Mouse (Mus musculus): ENCODE measurements around the gene Galnt17. TPM values are rescaled to one million over a fixed set of nuclear protein-coding genes. Genes with fewer than 3 reads are reported as not detected.

The Galnt17 gene
- polyA plus RNA-seq, 1 experiment from 2014 or later: 5.1 TPM

DNA sequence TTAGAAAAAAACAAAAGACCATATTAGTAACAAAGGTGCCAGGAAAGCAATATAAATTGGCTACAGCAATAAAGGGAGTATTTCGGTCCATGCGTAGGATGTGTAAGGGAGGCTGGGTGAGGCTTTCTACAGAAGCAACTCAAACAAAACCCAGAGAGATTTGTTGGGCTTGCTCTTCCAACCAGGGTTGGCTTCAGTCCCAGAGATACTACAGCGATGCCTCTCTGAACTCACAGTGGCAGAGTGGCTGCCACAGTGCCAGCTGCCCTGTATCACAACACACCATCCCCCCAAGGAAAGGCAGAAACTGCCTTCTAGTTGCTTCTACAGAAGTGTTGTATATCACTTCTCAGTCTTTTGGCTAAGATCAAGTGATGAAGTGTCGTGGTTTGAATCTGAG, 66.6 kb downstream of the Galnt17 start:
- no peak for DNase-seq (ENCODE audit: low read depth, low spot score)

DNA sequence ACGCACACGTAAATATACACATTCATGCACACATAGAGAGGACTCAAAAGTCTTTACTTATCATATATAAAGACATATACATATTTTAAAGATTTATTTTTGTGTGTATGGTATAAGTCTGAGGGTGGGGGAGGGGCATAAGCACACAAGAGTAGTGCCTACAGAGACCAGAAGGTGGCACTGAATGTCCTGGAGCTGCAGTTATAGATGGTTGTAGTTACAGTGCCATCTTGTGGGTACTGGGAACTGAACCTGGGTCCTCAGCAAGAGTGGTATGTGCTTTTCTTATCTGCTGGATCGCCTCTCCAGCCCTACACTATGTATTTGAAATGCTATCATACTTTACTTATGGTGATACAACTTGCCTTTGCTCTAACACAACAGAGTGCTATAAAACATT, 68.5 kb downstream of the Galnt17 start:
- in situ Hi-C loops (cut with MboI; ENCODE audit: low pct_unique_long_range_greater_than_20kb): no loop called here
- ATAC-seq (no peak), DNase-seq (ENCODE audit: low read depth, low spot score) (no peak)
- TF ChIP-seq CTCF (IDR thresholded peaks at IDR 0.05): peak; percentile 24
- ChIA-PET CTCF (no interaction called here), POLR2A (no interaction called here)
- no peaks in the 10 kb centered on the region for H3K27me3 ChIP-seq

More for the DNA sequence above, 66.6 kb downstream of the Galnt17 start:
- no peak for TF ChIP-seq CTCF (IDR thresholded peaks at IDR 0.05)
- no peaks in the 10 kb centered on the region for H3K27me3 ChIP-seq
- ChIA-PET POLR2A (no interaction called here), CTCF (no interaction called here)
- in situ Hi-C loops (cut with MboI; ENCODE audit: low pct_unique_long_range_greater_than_20kb): no loop called here
- ATAC-seq: no peak

DNA sequence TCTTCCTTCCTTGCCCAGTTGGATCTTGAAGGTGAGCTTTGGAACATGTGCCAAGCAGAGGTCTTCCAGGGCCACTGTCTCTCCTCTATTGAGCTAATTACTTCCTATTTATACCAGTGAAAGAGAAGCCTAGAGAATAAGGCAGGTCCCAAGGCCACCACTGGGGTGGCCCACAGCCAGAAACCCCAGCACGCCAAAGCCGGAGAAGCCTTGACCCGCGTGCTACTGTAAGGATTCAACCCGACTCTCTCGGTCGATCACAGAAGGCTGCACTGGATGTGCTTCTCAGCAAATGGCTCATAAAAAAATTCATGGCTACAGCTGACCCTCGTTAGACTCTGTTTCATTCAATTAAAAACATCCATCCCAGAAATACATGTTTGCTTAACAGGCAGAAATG, 71.4 kb downstream of the Galnt17 start:
- ATAC-seq (no peak), DNase-seq (ENCODE audit: low read depth, low spot score) (no peak)
- TF ChIP-seq CTCF (IDR thresholded peaks at IDR 0.05): no peak
- in situ Hi-C loops (cut with MboI; ENCODE audit: low pct_unique_long_range_greater_than_20kb): no loop called here
- H3K27me3 ChIP-seq: no peaks in the 10 kb centered on the region
- CTCF ChIA-PET: no interaction called here
- POLR2A ChIA-PET: no interaction called here

DNA sequence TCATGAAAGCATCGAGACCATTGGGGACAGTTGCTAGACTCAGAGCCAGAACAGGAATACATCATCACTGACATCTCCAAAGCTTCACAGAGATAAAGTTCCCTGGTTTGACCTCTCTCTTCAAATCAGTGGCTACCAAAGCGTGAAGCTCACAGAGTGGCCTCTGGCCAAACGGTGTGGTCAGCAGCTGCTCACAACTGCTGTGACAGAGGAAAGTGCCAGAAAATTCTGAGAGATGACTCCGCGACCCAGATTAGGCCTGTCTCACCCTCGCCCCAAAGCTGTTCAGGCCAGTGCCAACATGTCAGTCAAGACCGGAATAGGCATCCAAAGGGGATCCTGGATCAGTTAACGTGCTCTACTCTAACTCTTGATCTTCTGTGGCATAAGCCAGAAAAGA, 74.5 kb downstream of the Galnt17 start:
- no peaks in the 10 kb centered on the region for H3K27me3 ChIP-seq
- TF ChIP-seq CTCF (IDR thresholded peaks at IDR 0.05): no peak
- ATAC-seq (no peak), DNase-seq (ENCODE audit: low read depth, low spot score) (no peak)
- in situ Hi-C loops (cut with MboI; ENCODE audit: low pct_unique_long_range_greater_than_20kb): no loop called here
- ChIA-PET POLR2A (no interaction called here), CTCF (interaction anchor here (1.0 to 1.6 kb wide), 2 partner anchors 9 to 16 kb away, joined by 4 to 5 read pairs; no protein-coding TSS in a partner anchor)

- ChIA-PET CTCF (no interaction called here), POLR2A (no interaction called here)
- no peaks in the 10 kb centered on the region for H3K27me3 ChIP-seq
- no peak for DNase-seq (ENCODE audit: low read depth, low spot score)
- in situ Hi-C loops (cut with MboI; ENCODE audit: low pct_unique_long_range_greater_than_20kb): no loop called here
- no peak for TF ChIP-seq CTCF (IDR thresholded peaks at IDR 0.05)
- ATAC-seq: no peak
Observed at GRCm38 (mm10) chr5:131231060-131231459, 77.2 kb downstream of the Galnt17 start.

DNA sequence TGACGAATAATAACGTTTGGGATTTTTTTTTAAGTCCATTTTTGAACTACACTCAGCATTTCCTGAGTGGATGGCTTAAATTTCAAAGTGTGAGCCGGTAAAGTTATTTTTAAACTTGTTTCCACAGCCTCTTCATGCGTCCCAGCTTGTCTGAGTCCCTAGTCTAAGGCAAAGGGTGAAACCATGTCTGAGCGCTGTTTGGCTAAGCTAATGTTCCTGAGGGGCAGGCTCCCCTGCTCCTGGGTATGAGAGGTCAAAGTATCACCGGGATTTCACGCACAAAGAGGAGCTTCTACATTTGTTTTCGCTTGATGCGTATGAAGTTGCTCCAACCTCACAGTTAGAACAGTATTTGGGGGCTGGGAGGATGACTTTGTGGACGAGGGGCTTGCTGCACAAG, 78.6 kb downstream of the Galnt17 start:
- ATAC-seq (no peak), DNase-seq (ENCODE audit: low read depth, low spot score) (no peak)
- ChIA-PET POLR2A (no interaction called here), CTCF (no interaction called here)
- in situ Hi-C loops (cut with MboI; ENCODE audit: low pct_unique_long_range_greater_than_20kb): no loop called here
- H3K27me3 ChIP-seq: no peaks in the 10 kb centered on the region
- TF ChIP-seq CTCF (IDR thresholded peaks at IDR 0.05): no peak

DNA sequence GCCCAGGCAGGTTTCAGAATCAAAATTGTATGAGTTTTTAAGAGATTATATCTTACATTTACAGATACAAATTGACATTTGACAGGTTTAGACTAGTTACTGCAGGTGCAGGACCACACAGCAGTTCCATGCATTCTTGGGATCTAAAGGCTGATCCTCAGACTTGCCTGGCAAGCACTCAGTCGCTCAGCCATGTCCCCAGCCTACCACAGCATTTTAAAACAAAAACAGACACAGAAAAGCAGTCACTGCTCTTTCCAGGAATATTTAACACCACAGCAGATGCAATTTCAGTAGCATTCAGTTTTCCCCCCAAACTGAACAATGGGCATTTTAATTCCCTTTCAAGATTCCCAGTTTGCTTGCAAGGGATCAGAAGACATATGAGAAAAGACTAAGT, 84.9 kb downstream of the Galnt17 start:
- ATAC-seq (no peak), DNase-seq (ENCODE audit: low read depth, low spot score) (no peak)
- H3K27me3 ChIP-seq: no peaks in the 10 kb centered on the region
- POLR2A ChIA-PET: no interaction called here
- CTCF ChIA-PET: interaction anchor here (0.6 kb wide), 1 partner anchor 50 kb away, joined by 3 read pairs; no protein-coding TSS in a partner anchor
- TF ChIP-seq CTCF (IDR thresholded peaks at IDR 0.05): no peak
- in situ Hi-C loops (cut with MboI; ENCODE audit: low pct_unique_long_range_greater_than_20kb): no loop called here

GRCm38 (mm10) chr5:131222498-131223244, 85.6 kb downstream of the Galnt17 start:
- CTCF ChIA-PET: interaction anchor here (0.6 kb wide), 1 partner anchor 51 kb away, joined by 3 read pairs; no protein-coding TSS in a partner anchor
- in situ Hi-C loops (cut with MboI; ENCODE audit: low pct_unique_long_range_greater_than_20kb): no loop called here

GRCm38 (mm10) chr5:131218221-131218620, 90.1 kb downstream of the Galnt17 start:
- TF ChIP-seq CTCF (IDR thresholded peaks at IDR 0.05): no peak
- in situ Hi-C loops (cut with MboI; ENCODE audit: low pct_unique_long_range_greater_than_20kb): no loop called here
- DNase-seq (ENCODE audit: low read depth, low spot score) (no peak), ATAC-seq (no peak)
- CTCF ChIA-PET: interaction anchor here (2.3 kb wide), 1 partner anchor 10 kb away, joined by 8 read pairs; no protein-coding TSS in a partner anchor
- POLR2A ChIA-PET: no interaction called here
- no peaks in the 10 kb centered on the region for H3K27me3 ChIP-seq

More at GRCm38 (mm10) chr5:131222498-131223244, 85.6 kb downstream of the Galnt17 start:
- DNase-seq (ENCODE audit: low read depth, low spot score) (no peak), ATAC-seq (no peak)
- POLR2A ChIA-PET: no interaction called here
- no peak for TF ChIP-seq CTCF (IDR thresholded peaks at IDR 0.05)
- no peaks in the 10 kb centered on the region for H3K27me3 ChIP-seq

DNA sequence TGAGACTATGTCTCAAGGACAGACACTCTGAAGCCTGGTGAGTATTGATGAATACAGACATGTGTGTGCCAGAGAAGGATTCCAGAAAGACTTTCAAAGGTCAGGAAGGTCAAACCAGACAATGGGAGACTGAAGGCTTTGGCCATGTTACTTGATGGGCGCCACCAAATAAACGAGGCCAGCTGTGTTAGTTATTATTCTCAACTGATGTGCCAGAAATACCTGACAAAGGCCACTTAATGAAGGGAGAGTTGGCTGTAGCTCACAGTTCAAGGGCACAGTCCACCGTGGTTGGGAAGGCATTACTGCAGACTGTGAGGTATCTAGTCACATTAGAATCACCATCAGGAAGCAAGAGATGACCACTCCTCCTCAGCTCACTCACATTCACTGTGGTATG, 96.7 kb downstream of the Galnt17 start:
- DNase-seq (ENCODE audit: low read depth, low spot score) (no peak), ATAC-seq (no peak)
- ChIA-PET CTCF (no interaction called here), POLR2A (interaction anchor here (0.6 kb wide), 1 partner anchor 1080 kb away, joined by 5 read pairs; no protein-coding TSS in a partner anchor)
- H3K27me3 ChIP-seq: no peaks in the 10 kb centered on the region
- in situ Hi-C loops (cut with MboI; ENCODE audit: low pct_unique_long_range_greater_than_20kb): no loop called here
- TF ChIP-seq CTCF (IDR thresholded peaks at IDR 0.05): no peak

DNA sequence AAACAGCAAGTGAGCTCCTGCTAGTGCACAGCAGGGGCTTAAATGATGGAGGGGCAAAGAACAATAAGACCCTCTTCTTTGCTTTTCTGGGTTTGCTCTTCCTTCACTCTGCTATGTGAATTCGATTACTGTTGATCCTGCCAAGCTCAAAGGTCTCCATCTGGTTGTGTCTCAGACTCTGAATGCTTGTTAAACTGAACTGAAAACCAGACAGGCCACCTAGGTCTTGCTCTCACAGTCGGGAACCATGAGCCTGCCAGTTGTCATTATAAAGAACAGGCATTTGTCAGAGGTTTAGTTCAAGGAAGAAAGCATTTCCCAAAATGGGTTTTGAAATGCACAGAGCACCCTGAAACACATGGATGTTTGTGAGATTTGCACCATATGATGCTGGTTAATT, 107.2 kb downstream of the Galnt17 start:
- H3K27me3 ChIP-seq: no peaks in the 10 kb centered on the region
- POLR2A ChIA-PET: no interaction called here
- ATAC-seq (no peak), DNase-seq (ENCODE audit: low read depth, low spot score) (no peak)
- CTCF ChIA-PET: no interaction called here
- in situ Hi-C loops (cut with MboI; ENCODE audit: low pct_unique_long_range_greater_than_20kb): no loop called here
- no peak for TF ChIP-seq CTCF (IDR thresholded peaks at IDR 0.05)

DNA sequence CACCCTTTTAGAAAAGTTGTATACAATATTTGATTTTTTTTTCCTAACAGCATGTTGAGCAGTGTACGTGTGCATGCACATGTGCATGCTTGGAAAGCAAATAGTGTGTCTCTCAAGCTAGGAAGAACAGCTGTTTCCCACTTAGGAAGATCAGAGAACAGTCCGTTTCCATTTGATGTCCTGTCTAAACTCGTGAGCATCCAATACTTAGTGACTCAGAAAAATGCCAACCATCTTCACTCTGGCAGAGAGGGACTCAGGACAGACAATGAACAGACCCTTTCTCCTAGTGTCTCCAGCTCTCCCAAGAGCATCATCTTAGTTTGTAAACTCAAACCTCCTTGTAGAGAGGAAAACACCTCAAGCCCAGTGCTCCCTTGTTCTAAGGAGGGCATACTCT, 116.0 kb downstream of the Galnt17 start:
- no peak for TF ChIP-seq CTCF (IDR thresholded peaks at IDR 0.05)
- in situ Hi-C loops (cut with MboI; ENCODE audit: low pct_unique_long_range_greater_than_20kb): no loop called here
- ChIA-PET CTCF (interaction anchor here (1.0 kb wide), 1 partner anchor 94 kb away, joined by 3 read pairs; no protein-coding TSS in a partner anchor), POLR2A (no interaction called here)
- no peaks in the 10 kb centered on the region for H3K27me3 ChIP-seq
- no peak for DNase-seq (ENCODE audit: low read depth, low spot score)
- ATAC-seq: no peak
